Mouse (Mus musculus) heart, adult 2 months (tissue): ENCODE results near the gene Ush1g.

Experiments used
- CTCF ChIP-seq: fragments of 200-600 bp; IDR thresholded peaks from 2 replicates; pipeline ENCODE4 v1.8.1; 2022; ENCODE audit warnings: antibody characterized with exemption, mild to moderate bottlenecking, moderate library complexity
- POLR2A ChIP-seq: fragments of 200-500 bp; IDR thresholded peaks from 2 replicates; pipeline ENCODE4 v1.6.1; 2011; ENCODE audit warnings: mild to moderate bottlenecking, low read depth, low read length, control low read depth; ENCODE audit not compliant: insufficient read depth

DNA sequence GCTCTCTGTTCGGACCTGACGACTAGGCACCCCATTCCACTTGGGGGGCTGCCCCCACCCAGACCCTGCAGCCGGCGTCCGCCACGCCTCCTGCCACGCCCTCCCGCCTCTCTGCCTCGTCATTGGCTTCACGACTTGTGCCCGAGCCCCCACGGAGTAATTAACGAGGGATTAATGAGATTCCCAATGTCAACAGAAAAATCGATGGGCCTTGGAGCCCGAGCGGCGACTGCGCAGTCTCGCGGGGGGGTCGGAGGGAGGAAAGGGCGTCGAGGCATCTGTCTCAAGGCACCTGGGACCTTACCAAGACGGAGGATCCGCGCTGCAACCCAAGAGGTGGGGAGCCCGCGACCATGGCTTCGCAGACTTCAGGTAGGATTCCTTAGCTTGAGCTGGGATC, 12.7 kb upstream of the Ush1g start, which contains the start of gene Otop3:
- TF ChIP-seq POLR2A (no peak), CTCF (no peak)
